Mouse (Mus musculus): Measurements from ENCODE around the gene Cyp17a1.

DNA sequence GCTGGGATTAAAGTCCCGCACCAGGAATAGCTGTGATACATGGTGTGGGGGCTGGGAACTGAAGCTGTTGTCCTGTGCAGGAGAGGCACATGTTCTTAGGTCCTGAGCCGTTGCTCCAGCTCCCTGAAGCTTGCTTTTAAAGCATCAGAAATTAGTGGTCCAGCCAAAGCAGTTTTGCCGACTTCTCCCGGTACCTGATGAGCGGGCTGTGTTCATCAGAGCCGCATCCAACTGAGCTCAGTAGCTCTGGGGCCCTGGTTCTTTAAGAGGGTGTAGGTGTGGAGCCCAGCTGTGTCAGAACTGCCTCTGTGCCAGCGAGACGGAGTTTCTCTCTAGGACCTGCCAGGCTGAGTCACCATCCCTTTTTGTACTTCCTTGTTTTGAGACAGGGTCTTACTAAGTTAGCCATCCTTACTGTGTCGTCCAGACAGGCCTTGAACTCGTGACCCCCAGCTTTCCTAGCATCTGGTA lies 26.1 kb upstream of the Cyp17a1 start:
- TF ChIP-seq POLR2A (IDR thresholded peaks at IDR 0.05; ENCODE audit: extremely low read depth, insufficient read depth, low read length) = no peak
- TF ChIP-seq CTCF (IDR thresholded peaks at IDR 0.05; ENCODE audit: low read depth, low read length) = no peak

All from liver, adult 2 months (tissue).